Mouse (Mus musculus): Measurements from ENCODE around the gene Cul5.

Cul5 gene

GRCm38 (mm10) chr9:53669680-53670219 lies at the start of gene Cul5:
Cul5 (minus strand) TSS chr9:53670014.
- peak; percentile 71 for DNase-seq (ENCODE audit: low spot score)

DNA sequence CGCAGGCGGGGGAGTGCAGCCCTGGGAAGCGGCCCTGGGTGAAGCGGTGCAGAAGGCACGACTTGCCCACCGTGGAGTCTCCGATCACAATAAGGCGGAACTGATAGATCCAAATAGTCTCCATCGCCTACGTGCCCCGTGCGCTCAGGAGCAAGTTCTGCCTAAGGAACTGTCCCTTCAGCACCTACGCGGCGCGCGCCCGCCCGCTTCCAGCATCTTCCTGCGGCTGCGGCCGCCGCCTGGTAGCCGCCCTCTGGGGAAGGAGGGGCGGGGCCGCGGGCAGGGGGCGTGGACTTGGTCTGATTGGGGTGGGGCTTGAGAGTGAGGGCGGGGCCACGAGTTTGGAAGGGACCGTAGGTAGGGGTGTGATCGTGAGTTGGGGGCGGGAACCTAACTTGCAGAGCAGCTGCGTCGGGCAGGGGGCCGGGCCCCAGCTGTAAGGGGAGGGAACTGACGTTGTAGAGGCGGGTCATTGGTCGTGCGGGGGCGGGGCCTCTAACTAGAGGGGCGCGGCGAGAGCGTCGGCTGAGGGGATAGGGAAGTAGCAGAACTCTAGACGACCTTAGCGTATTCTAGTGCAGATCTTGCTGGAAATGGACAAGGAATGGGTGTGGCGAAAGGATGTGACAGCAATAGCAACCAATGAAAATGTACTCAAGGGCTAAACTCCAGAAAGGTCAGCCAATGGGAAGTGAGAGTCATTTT lies 36.3 kb upstream of the Cul5 start, which contains the start of gene Rab39:
Gene Rab39, minus strand, starts transcription at position 241 of the 705 bp plus-strand sequence.
- DNase-seq (ENCODE audit: low spot score), result peak; percentile 64

DNA sequence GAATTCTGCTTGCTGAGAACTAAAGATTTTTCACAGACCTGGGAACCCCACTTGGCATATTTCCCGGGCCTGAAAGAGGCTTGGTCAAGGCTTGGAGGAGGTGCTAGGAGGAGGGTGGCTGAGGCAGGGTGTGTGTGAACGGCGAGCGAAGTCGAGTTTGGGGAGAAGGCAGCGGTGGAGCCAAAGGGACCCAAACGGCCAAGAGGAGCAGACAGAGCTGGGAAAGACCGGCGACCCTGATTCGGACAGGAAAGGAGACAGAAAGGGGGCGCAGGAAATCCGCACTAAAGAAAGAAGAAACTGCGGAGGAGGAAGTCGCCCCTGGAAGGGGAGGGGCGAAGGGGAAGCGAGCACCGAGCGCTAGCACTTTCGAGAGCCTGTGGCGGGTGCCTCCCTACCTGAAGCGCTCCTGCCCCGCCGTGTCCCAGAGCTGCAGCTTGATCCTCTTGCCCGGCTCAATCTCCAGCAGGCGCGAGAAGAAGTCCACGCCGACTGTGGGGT lies 35.7 kb upstream of the Cul5 start:
- DNase-seq (ENCODE audit: low spot score), result no peak

DNA sequence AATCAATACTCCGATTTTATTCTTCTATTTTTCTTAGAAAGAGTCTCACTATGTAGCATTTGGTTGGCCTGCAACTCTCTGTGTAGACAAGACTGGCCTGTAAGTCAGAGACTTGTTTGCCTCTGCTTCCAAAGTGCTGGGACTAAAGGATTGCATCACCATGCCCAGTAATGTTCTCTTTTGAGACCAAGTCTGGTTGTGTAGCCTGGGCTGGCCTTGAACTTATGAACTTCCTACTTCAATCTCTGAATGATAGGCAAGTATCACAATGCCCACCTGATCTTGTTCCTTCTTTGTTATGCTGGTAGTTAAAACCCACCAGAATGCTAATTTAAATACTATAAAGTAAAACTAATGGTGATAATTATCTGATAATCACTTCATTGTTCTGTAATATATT lies 33.2 kb upstream of the Cul5 start:
- DNase-seq (ENCODE audit: low spot score), result no peak

DNA sequence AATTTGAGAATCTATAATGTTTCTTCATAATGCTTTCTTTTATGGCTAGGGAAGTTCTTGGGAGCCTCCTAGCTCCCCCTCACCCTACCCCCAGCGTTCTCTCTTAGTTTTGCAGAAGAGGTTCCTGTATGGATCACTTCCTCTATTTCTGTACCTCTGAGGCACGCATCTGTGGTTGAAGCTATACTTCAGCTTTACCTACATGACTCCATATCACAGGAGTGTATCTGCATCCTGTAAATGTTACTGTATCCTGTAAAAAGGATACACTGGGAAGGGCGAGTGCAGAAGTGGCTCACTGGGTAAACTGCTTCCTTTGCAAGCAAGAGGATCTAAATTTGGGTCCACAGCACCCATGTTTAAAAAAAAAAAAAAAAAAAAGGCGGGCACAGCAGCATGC lies 30.7 kb upstream of the Cul5 start:
- DNase-seq (ENCODE audit: low spot score), result no peak

GRCm38 (mm10) chr9:53695846-53696245 lies 26.0 kb upstream of the Cul5 start:
- no peak for DNase-seq (ENCODE audit: low spot score)

DNA sequence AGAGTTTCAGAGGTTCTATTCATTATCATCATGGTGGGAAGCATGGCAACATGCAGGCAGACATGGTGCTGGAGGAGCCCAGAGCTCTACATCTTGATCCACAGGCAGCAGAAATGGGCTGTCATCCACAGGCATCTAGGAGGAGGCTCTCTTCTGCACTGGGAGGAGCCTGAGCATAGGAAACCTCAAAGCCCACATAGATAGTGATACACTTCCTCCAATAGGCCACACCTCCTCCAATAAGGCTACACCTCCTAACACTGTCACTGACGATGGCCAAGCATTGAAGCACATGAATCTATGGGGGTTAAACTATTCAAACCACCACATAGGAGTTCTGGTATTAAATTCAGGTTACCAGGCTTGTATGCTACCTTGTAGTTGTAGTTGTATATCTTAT lies 23.9 kb upstream of the Cul5 start:
- DNase-seq (ENCODE audit: low spot score), result no peak

GRCm38 (mm10) chr9:53691745-53692670 lies 22.2 kb upstream of the Cul5 start:
- DNase-seq (ENCODE audit: low spot score), result no peak

DNA sequence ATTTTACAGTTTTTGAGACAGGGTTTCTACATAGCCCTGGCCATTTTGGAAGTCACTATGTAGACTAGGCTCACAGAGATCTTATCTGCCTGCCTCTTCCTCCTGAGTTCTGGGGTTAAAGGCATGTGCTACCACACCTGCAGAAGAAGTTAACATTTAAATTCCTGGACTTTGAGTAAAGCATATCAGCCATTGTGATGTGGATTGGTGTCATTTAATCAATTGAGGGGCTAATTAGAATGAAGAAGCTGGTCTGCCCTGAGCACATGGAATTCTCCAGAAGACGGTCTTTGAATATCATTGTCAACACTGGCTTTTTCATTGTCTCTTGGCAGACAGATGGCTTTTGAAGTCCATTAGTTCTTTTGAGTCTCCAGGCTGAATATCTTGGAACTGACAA lies 11.0 kb upstream of the Cul5 start:
- DNase-seq (ENCODE audit: low spot score), result no peak

DNA sequence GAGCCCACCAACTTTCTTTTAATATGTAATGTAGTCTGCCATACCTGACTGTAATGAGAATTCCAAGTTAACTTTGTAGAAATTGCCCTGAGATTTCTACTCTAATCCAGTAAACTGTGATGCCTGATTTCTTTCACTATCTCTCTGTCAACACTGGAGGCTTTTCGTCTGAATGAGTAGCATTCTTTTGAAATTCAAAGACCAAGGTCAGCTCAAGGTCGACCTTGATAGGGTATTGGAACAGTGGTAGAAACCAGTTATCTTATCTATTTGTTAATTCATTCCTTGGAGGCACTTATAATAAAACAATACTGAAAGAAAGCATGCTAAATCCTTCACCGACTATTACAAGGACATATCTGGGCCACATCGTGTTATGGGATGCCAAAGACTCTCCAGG lies 7.1 kb upstream of the Cul5 start:
- no peak for DNase-seq (ENCODE audit: low spot score)

DNA sequence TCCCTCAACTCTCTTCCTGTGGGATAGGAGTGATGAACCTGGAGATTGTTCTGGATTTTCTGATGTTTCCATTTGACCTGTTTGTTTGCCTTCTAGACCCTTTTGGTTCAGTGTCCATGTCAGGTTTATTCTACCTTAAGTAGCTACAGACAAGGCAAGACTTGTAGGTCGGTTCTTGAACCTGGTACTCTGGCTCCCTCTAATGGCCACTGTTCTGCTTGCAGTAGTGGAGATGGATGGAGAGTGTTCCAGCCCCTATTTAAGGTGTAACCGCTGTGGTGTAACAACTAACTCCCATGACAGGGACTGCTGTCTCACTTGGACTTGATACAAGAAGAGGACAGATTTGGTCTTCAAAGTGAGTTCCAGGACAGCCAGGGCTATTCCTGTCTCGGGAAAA lies 3.8 kb upstream of the Cul5 start:
- peak; percentile 80 for DNase-seq (ENCODE audit: low spot score)

- DNase-seq (ENCODE audit: low spot score), result peak; percentile 89
Observed at GRCm38 (mm10) chr9:53667020-53667669, 2.7 kb downstream of the Cul5 start.

GRCm38 (mm10) chr9:53666665-53667019 lies 3.2 kb downstream of the Cul5 start:
- no peak for DNase-seq (ENCODE audit: low spot score)

- no peak for DNase-seq (ENCODE audit: low spot score)
Observed at GRCm38 (mm10) chr9:53665428-53665827, 4.4 kb downstream of the Cul5 start.

DNA sequence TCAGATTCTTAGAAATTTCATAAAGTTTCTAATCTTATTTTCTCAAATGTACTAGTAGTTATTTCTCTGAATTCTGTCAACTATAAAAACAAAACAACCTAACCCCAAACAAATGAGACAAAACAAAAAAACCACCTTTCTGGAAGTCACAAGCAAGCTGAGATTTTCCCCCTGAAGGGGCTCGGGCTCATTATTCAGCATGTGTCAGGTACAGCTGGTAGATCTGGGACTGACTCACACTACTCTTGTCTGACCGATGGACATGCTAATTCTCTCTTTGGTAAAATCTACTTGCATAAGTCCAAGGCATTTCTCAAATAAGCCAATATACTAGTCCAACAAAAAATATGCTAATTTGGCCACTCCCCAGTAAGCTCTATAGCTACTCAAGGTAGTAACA lies 5.0 kb downstream of the Cul5 start:
- no peak for DNase-seq (ENCODE audit: low spot score)

DNA sequence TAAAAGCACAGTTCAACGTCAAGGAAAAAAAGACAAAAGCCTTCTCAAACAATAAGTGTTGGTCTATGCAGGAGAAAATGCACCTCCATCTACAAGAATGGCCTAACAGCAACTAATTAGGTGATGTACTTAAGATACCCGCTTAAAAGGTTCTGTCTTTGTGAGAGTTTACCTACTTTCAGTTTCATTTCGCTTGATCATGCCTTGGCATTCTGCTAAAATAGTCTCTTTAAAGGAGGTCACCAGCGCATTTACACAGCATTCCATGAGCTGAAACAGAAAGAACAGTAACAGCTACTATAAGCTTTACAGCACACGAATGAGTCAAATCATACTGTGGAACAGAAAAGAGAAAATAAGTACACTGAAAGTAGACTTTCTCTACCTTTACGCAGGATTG lies 35.0 kb downstream of the Cul5 start:
- no peak for DNase-seq (ENCODE audit: low spot score)

DNA sequence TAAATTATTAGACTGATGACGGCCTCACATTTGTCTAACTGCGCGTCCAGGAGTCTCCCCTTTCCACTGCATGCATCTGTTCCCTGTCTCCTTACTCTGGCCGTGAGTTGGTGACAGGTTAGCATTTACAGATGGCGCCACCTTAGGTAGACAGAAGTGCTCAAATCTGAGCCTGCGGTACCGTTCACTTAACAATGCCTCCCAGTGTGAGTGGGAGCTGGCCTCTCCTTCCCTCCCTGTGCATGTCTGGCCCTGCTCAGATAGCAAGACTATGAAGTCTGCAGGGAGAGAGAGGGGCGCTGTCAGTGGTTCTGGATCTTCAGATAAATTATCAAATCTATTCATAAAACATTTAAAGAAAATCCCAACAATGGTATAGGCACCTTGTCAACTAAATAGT lies 54.6 kb downstream of the Cul5 start:
- DNase-seq (ENCODE audit: low spot score), result no peak

DNA sequence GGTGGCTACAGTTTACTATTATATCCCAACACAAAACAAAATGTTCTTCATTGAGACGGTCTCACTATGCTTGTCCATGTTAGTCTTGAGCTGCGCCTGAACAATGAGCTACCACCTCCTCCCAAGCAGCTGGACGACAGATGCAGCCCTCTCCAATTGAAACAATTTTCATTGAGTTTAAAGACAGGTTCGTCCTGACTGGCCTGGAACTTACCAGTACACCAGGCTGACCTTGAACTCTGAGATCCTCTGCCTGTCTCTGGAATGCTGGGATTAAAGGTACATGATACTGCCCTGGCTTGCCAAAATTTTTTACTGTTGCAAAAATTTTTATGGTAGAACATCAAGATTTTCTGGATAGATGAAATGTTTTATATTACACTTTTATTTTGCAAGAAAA lies 55.5 kb downstream of the Cul5 start:
- DNase-seq (ENCODE audit: low spot score), result no peak

- peak; percentile 84 for DNase-seq (ENCODE audit: low spot score)
Observed at GRCm38 (mm10) chr9:53609968-53610781, 59.6 kb downstream of the Cul5 start, which contains the start of gene Acat1. Acat1 (minus strand) TSS chr9:53610382.

DNA sequence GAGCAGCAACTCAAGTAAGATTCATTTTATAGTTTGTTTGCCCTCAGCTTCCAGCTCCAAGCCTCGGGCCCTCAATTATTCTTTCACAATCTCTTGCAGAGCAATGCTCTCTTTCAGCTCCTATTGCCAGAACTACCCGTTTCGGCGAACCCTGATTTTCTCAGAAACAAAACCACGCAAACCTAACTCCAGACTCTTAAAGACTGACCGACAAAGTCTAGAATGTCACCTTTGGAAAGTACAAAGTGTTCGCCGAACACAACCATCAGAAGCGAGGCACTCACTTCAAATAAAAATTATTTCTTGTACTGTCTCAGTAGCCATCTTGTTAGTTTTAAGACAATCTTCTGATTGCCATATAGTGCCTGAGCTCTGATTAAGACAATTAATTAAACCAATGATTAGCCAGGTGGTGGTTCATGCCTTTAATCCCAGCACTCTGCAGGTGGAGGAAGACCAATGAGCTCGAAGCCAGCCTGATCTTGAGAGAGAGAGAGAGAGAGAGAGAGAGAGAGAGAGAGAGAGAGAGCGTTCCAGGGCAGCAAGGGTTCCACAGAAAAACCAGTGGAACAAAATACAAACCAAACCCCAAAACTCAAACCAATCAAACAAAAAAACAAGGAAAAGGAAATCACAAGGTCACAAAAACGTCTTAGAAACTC lies 60.4 kb downstream of the Cul5 start:
- no peak for DNase-seq (ENCODE audit: low spot score)

DNA sequence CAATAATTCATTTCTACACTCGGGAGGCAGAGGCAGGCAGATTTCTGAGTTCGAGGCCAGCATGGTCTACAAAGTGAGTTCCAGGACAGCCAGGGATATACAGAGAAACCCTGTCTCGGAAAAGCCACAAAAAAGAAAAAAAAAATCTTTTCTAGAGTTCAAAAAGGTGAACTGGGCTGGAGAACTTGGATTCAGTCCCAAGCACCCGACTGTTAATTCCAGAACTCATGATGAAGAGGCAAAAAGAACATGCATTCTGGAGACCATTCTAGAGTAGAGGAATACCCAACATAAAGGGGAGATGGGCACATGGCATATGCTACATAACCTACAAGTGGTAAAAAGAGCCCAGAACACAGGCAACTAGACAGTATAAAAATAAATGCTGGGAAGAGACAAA lies 62.0 kb downstream of the Cul5 start:
- no peak for DNase-seq (ENCODE audit: low spot score)
